Comparison of ENCODE assay signal across 8 mouse cellular contexts in the genomic region with DNA sequence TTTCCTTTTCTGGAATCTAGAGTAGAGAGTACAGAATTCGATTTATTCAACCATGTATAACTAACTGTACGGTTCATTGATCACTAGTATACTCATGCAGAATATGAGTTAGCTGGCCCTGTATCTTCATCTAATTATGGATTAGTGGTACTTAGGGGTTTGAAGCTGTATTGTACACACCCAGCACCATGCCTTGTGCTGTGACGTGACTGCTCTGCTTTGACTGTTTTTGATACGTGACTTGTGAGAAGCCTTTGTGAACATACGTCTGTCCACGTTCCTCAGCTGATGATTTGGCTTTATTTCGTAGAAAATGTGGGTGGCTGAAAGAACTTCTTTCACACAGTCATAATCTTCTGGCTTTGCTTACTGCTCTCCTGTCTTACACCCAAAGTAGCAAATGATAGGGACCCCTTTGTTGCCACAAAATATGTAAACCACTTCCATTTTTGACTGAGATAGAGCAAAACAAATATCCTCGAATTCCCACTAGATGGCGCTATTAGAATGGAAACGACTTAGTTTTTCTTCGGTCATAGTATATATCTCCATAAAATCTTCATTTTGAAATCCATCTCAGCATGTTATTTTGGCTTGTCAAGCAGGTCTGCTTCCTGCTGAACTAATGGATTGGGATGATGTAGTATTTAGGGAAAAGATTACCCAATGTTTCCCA.
DNase-seq lines count a peak whose midpoint lies in the region; ATAC-seq lines count a peak whose summit lies in the region.

No protein-coding gene starts in this region.

- peak; percentile 11 to 37 for DNase-seq in frontal cortex, postnatal 36 days (ENCODE audit: low spot score in 2 of 2)
- no peak for DNase-seq in frontal cortex, postnatal 10 days (ENCODE audit: low spot score in 2 of 2)
- peak; percentile 77 for DNase-seq in 3T3-L1 (ENCODE audit: low read depth, low spot score)
- DNase-seq in c-Kit-positive CD71-positive TER-119-positive erythroid progenitor cells, embryonic 14.5 days (ENCODE audit: low spot score) = peak; percentile 36
- peak; percentile 25 for DNase-seq in lung, postnatal 36 days
- DNase-seq in right cerebral cortex, postnatal 4 days = no peak
- no peak for DNase-seq in spleen, postnatal 4 days (ENCODE audit: low spot score in 2 of 2)

- peaks cover 7% of the 10 kb centered on the region for H3K4me1 ChIP-seq in heart, embryonic 16.5 days (ENCODE audit: control insufficient read depth, insufficient read depth, low read length)

- H3K27me3 ChIP-seq in heart, embryonic 16.5 days (ENCODE audit: control insufficient read depth, insufficient read depth, low read length) = no peaks in the 10 kb centered on the region

- H3K36me3 ChIP-seq in heart, embryonic 16.5 days (ENCODE audit: control insufficient read depth, insufficient read depth) = no peaks in the 10 kb centered on the region

- H3K9me3 ChIP-seq in heart, embryonic 16.5 days (replicated peaks; ENCODE audit: control insufficient read depth, low read length) = no peaks in the 10 kb centered on the region

- WGBS in heart, embryonic 16.5 days = 40% methylated on average over 11 of the region's 11 CpGs

- H3K9ac ChIP-seq in heart, embryonic 16.5 days (ENCODE audit: low read length) = no peak overlapping the region; the same call in 1 of the 2 replicates

- no peak for ATAC-seq in heart, embryonic 16.5 days (replicated peaks; ENCODE audit: extremely low read depth, insufficient read depth, low FRiP score)

- H3K27ac ChIP-seq in heart, embryonic 16.5 days (ENCODE audit: low read length) = no peak overlapping the region

- H3K4me3 ChIP-seq in heart, embryonic 16.5 days (ENCODE audit: low read length) = peak overlapping the region; percentile 33

- H3K4me2 ChIP-seq in heart, embryonic 16.5 days (ENCODE audit: low read depth, low read length) = peak overlapping the region; percentile 65

Comparison
In these comparisons a context has a peak if more than half of its experiments do, and no peak if none do; other contexts are left out.
1. DNase-seq: peak in frontal cortex, postnatal 36 days (2 of 2), 3T3-L1 (single experiment), c-Kit-positive CD71-positive TER-119-positive erythroid progenitor cells, embryonic 14.5 days (single experiment) and lung, postnatal 36 days (single experiment); none in frontal cortex, postnatal 10 days (0 of 2), right cerebral cortex, postnatal 4 days (single experiment) and spleen, postnatal 4 days (0 of 2).